Mouse (Mus musculus) kidney, embryonic 14.5 days (tissue): Measurements from ENCODE around the gene Lekr1. TPM values are rescaled to one million over a fixed set of nuclear protein-coding genes. Genes with fewer than 3 reads are reported as not detected.

Source experiments
- ATAC-seq: fragments of 200-750 bp; cut with Nextera tagmentation; 2 replicates; pipeline ENCODE4 v1.8.0; 2017; ENCODE audit warnings: moderate number of reproducible peaks, mild to moderate bottlenecking, moderate TSS enrichment, moderate library complexity; ENCODE audit not compliant: low FRiP score, low TSS enrichment
- H3K27ac ChIP-seq: fragments of 300-500 bp; sonication (generic); 2 replicates; pipeline ENCODE4 v1.5.1; 2014; ENCODE audit warnings: low read depth, mild to moderate bottlenecking, low read length, moderate library complexity, mixed read lengths
- H3K27me3 ChIP-seq: fragments of 300-500 bp; sonication (generic); 2 replicates; pipeline ENCODE4 v1.6.1; 2014; ENCODE audit warnings: mild to moderate bottlenecking, low read length; ENCODE audit not compliant: control insufficient read depth, insufficient read depth
- H3K36me3 ChIP-seq: fragments of 300-500 bp; sonication (generic); 2 replicates; pipeline ENCODE4 v1.6.1; 2014; ENCODE audit warnings: low read length, mixed read lengths; ENCODE audit not compliant: control insufficient read depth, insufficient read depth
- H3K4me1 ChIP-seq: fragments of 300-500 bp; sonication (generic); 2 replicates; pipeline ENCODE4 v1.6.1; 2014; ENCODE audit warnings: low read length, mixed read lengths; ENCODE audit not compliant: control insufficient read depth, insufficient read depth
- H3K4me2 ChIP-seq: fragments of 300-500 bp; sonication (generic); replicated peaks from 2 replicates; pipeline ENCODE4 v1.6.1; 2014; ENCODE audit warnings: low read depth, mild to moderate bottlenecking, low read length
- H3K4me3 ChIP-seq: fragments of 300-500 bp; sonication (generic); 2 replicates; pipeline ENCODE4 v1.5.1; 2014; ENCODE audit warnings: mild to moderate bottlenecking, low read length
- H3K9ac ChIP-seq: fragments of 300-500 bp; sonication (generic); 2 replicates; pipeline ENCODE4 v1.6.1; 2014; ENCODE audit warnings: low read depth, mild to moderate bottlenecking, low read length, moderate library complexity
- H3K9me3 ChIP-seq: fragments of 300-500 bp; sonication (generic); 2 replicates; pipeline ENCODE4 v1.6.1; 2016; ENCODE audit warnings: low read length; ENCODE audit not compliant: control insufficient read depth
- WGBS: fragments of 180-500 bp; shearing (Covaris S2); extraction: QIAGEN DNeasy Blood & Tissue Kit; methylation state at CpG from one replicate; pipeline ENCODE4 v1.1.7; 2014; 5-methylcytosine and 5-hydroxymethylcytosine counted together
- polyA plus RNA-seq: library from polyadenylated mRNA; unstranded; fragments of >200 nt; fragmentation: Nextera tagmentation; extraction: Ambion mirVana; gene quantifications from 2 replicates; pipeline ENCODE4 v1.2.1, GENCODE M21; 2014

Lekr1 gene
- polyA plus RNA-seq, 1 experiment from 2014 or later = 7.2 TPM

- WGBS = 86% methylated on average over 5 of the region's 5 CpGs
- no peaks in the 10 kb centered on the region for H3K36me3 ChIP-seq
- no peak for ATAC-seq
- no peaks in the 10 kb centered on the region for H3K9me3 ChIP-seq
- H3K4me3 ChIP-seq = no peak overlapping the region
- H3K4me1 ChIP-seq = no peaks in the 10 kb centered on the region
- no peak overlapping the region for H3K4me2 ChIP-seq
- H3K9ac ChIP-seq = no peak overlapping the region
- no peaks in the 10 kb centered on the region for H3K27me3 ChIP-seq
- no peak overlapping the region for H3K27ac ChIP-seq
Observed at GRCm38 (mm10) chr3:65802185-65802584, 136.2 kb downstream of the Lekr1 start.

- Histone ChIP-seq H3K36me3 (no peaks in the 10 kb centered on the region), H3K4me3 (no peak overlapping the region), H3K9me3 (no peaks in the 10 kb centered on the region), H3K4me1 (no peaks in the 10 kb centered on the region), H3K27ac (no peak overlapping the region), H3K4me2 (no peak overlapping the region), H3K9ac (no peak overlapping the region), H3K27me3 (no peaks in the 10 kb centered on the region)
- 58% methylated on average over 5 of the region's 5 CpGs for WGBS
- ATAC-seq = no peak
Observed at GRCm38 (mm10) chr3:65802868-65803267, 136.8 kb downstream of the Lekr1 start.

- H3K4me2 ChIP-seq = no peak overlapping the region
- H3K27ac ChIP-seq = no peak overlapping the region
- H3K27me3 ChIP-seq = no peaks in the 10 kb centered on the region
- WGBS = 33% methylated on average over 6 of the region's 6 CpGs
- H3K9ac ChIP-seq = no peak overlapping the region
- ATAC-seq = peak; percentile 32; the same call in 1 of the 2 replicates
- H3K36me3 ChIP-seq = no peaks in the 10 kb centered on the region
- H3K9me3 ChIP-seq = no peaks in the 10 kb centered on the region
- H3K4me3 ChIP-seq = no peak overlapping the region
- H3K4me1 ChIP-seq = 0 out of 2 replicates have a peak, but pooled peaks cover 4% of the 10 kb centered on the region
Observed at GRCm38 (mm10) chr3:65814881-65815280, 148.9 kb downstream of the Lekr1 start.

GRCm38 (mm10) chr3:65816012-65816411 is 150.0 kb downstream of the Lekr1 start:
- Histone ChIP-seq H3K36me3 (no peaks in the 10 kb centered on the region), H3K4me1 (0 out of 2 replicates have a peak, but pooled peaks cover 4% of the 10 kb centered on the region), H3K9me3 (no peaks in the 10 kb centered on the region), H3K27ac (no peak overlapping the region), H3K4me3 (no peak overlapping the region), H3K4me2 (no peak overlapping the region), H3K9ac (no peak overlapping the region), H3K27me3 (no peaks in the 10 kb centered on the region)
- WGBS = 88% methylated on average over 10 of the region's 10 CpGs
- ATAC-seq = no peak

- ATAC-seq = no peak
Observed at GRCm38 (mm10) chr3:65818597-65818996, 152.6 kb downstream of the Lekr1 start.

GRCm38 (mm10) chr3:65819841-65820240 is 153.8 kb downstream of the Lekr1 start:
- no peak overlapping the region for H3K4me3 ChIP-seq
- H3K4me1 ChIP-seq = 0 out of 2 replicates have a peak, but pooled peaks cover 3% of the 10 kb centered on the region
- no peak overlapping the region for H3K4me2 ChIP-seq
- H3K36me3 ChIP-seq = no peaks in the 10 kb centered on the region
- H3K9ac ChIP-seq = no peak overlapping the region
- H3K27ac ChIP-seq = no peak overlapping the region
- H3K27me3 ChIP-seq = no peaks in the 10 kb centered on the region
- no peak for ATAC-seq
- H3K9me3 ChIP-seq = no peaks in the 10 kb centered on the region
- 34% methylated on average over 6 of the region's 6 CpGs for WGBS

More at GRCm38 (mm10) chr3:65818597-65818996, 152.6 kb downstream of the Lekr1 start:
- H3K36me3 ChIP-seq = no peaks in the 10 kb centered on the region
- no peak overlapping the region for H3K27ac ChIP-seq
- no peak overlapping the region for H3K4me2 ChIP-seq
- no peak overlapping the region for H3K4me3 ChIP-seq
- 0 out of 2 replicates have a peak, but pooled peaks cover 4% of the 10 kb centered on the region for H3K4me1 ChIP-seq
- no peak overlapping the region for H3K9ac ChIP-seq
- H3K27me3 ChIP-seq = no peaks in the 10 kb centered on the region
- H3K9me3 ChIP-seq = no peaks in the 10 kb centered on the region
- 67% methylated on average over 4 of the region's 4 CpGs for WGBS

- H3K36me3 ChIP-seq = no peaks in the 10 kb centered on the region
- no peak for ATAC-seq
- H3K9me3 ChIP-seq = no peaks in the 10 kb centered on the region
- no peak overlapping the region for H3K4me2 ChIP-seq
- no peaks in the 10 kb centered on the region for H3K4me1 ChIP-seq
- no peak overlapping the region for H3K9ac ChIP-seq
- 38% methylated on average over 3 of the region's 3 CpGs for WGBS
- no peaks in the 10 kb centered on the region for H3K27me3 ChIP-seq
- H3K4me3 ChIP-seq = no peak overlapping the region
- no peak overlapping the region; the same call in 1 of the 2 replicates for H3K27ac ChIP-seq
Observed at GRCm38 (mm10) chr3:65824886-65825285, 158.9 kb downstream of the Lekr1 start.

GRCm38 (mm10) chr3:65826716-65827115 is 160.7 kb downstream of the Lekr1 start:
- Histone ChIP-seq H3K4me2 (no peak overlapping the region), H3K4me1 (0 out of 2 replicates have a peak, but pooled peaks cover 8% of the 10 kb centered on the region), H3K9me3 (no peaks in the 10 kb centered on the region), H3K27ac (no peak overlapping the region), H3K9ac (no peak overlapping the region), H3K4me3 (no peak overlapping the region), H3K27me3 (no peaks in the 10 kb centered on the region), H3K36me3 (no peaks in the 10 kb centered on the region)
- no peak for ATAC-seq
- WGBS = 76% methylated on average over 6 of the region's 6 CpGs

GRCm38 (mm10) chr3:65827400-65827799 is 161.4 kb downstream of the Lekr1 start:
- Histone ChIP-seq H3K27me3 (no peaks in the 10 kb centered on the region), H3K36me3 (no peaks in the 10 kb centered on the region), H3K4me2 (no peak overlapping the region), H3K9me3 (no peaks in the 10 kb centered on the region), H3K27ac (no peak overlapping the region), H3K4me3 (no peak overlapping the region), H3K4me1 (0 out of 2 replicates have a peak, but pooled peaks cover 8% of the 10 kb centered on the region), H3K9ac (no peak overlapping the region)
- 89% methylated on average over 5 of the region's 5 CpGs for WGBS
- no peak for ATAC-seq
